Mouse (Mus musculus) intestine, embryonic 15.5 days (tissue): Measurements from ENCODE around the gene Ano1. TPM values are rescaled to one million over a fixed set of nuclear protein-coding genes. Genes with fewer than 3 reads are reported as not detected.

ENCODE experiments used
- ATAC-seq: fragments of 200-750 bp; cut with Nextera tagmentation; 2 replicates; pipeline ENCODE4 v1.8.0; 2017; ENCODE audit warnings: moderate TSS enrichment, moderate library complexity
- H3K27ac ChIP-seq: fragments of 300-500 bp; sonication (generic); 2 replicates; pipeline ENCODE4 v1.5.1; 2015; ENCODE audit warnings: mild to moderate bottlenecking, inconsistent platforms
- H3K27me3 ChIP-seq: fragments of 300-500 bp; sonication (generic); replicated peaks from 2 replicates; pipeline ENCODE4 v1.6.1; 2015; ENCODE audit warnings: inconsistent platforms
- H3K36me3 ChIP-seq: fragments of 300-500 bp; sonication (generic); 2 replicates; pipeline ENCODE4 v1.6.1; 2015; ENCODE audit warnings: inconsistent platforms
- H3K4me1 ChIP-seq: fragments of 300-500 bp; sonication (generic); replicated peaks from 2 replicates; pipeline ENCODE4 v1.6.1; 2015; ENCODE audit warnings: inconsistent platforms
- H3K4me2 ChIP-seq: fragments of 300-500 bp; sonication (generic); replicated peaks from 2 replicates; pipeline ENCODE4 v1.6.1; 2015; ENCODE audit warnings: mild to moderate bottlenecking, inconsistent platforms
- H3K4me3 ChIP-seq: fragments of 300-500 bp; sonication (generic); replicated peaks from 2 replicates; pipeline ENCODE4 v1.5.1; 2015; ENCODE audit warnings: inconsistent platforms
- H3K9ac ChIP-seq: fragments of 300-500 bp; sonication (generic); 2 replicates; pipeline ENCODE4 v1.6.1; 2015; ENCODE audit warnings: inconsistent platforms
- H3K9me3 ChIP-seq: fragments of 300-500 bp; sonication (generic); 2 replicates; pipeline ENCODE4 v1.6.1; 2016; ENCODE audit warnings: inconsistent platforms
- WGBS: fragments of 180-500 bp; shearing (Covaris S2); methylation state at CpG from one replicate; pipeline ENCODE4 v1.1.7; 2015; 5-methylcytosine and 5-hydroxymethylcytosine counted together
- polyA plus RNA-seq: library from polyadenylated mRNA; unstranded; fragments of >200 nt; fragmentation: Nextera tagmentation; extraction: Ambion mirVana; gene quantifications from 2 replicates; pipeline ENCODE4 v1.2.1, GENCODE M21; 2015

Ano1 gene
- polyA plus RNA-seq, 1 experiment from 2014 or later, result 27.8 TPM

GRCm38 (mm10) chr7:144738357-144738798 lies 13.4 kb downstream of the Ano1 start:
- ATAC-seq, result peak; percentile 34; the same call in 1 of the 2 replicates
- Histone ChIP-seq H3K4me3 (peak overlapping the region; percentile 43), H3K9me3 (no peaks in the 10 kb centered on the region), H3K9ac (peak overlapping the region; percentile 56), H3K27ac (peak overlapping the region; percentile 58), H3K4me1 (peaks cover 38% of the 10 kb centered on the region), H3K4me2 (peak overlapping the region; percentile 89), H3K27me3 (no peaks in the 10 kb centered on the region), H3K36me3 (no peaks in the 10 kb centered on the region)
- WGBS, result 2% methylated on average over 33 of the region's 33 CpGs

DNA sequence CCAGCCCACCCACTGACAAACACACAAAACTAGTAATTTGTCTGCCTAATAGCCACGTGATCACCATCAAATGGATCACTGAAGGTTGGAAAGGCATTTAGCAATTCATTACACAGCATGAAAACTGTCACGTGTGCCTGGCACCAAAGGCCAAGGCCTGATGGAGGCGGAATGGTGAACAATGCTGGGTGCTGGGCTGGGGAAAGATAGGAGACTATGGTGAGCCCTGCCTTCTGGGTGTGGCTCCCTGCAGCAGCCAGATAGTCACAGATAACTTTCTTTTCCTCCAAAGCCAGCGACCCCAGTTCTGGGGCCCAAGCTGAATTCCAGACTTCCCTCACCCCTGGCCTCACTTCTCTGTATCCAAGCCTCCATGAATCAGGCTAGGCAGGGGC lies 19.9 kb downstream of the Ano1 start:
- Histone ChIP-seq H3K27ac (no peak overlapping the region), H3K4me2 (no peak overlapping the region), H3K4me1 (peaks cover 2% of the 10 kb centered on the region; the same call in 1 of the 2 replicates), H3K27me3 (no peaks in the 10 kb centered on the region), H3K9me3 (no peaks in the 10 kb centered on the region), H3K36me3 (no peaks in the 10 kb centered on the region), H3K4me3 (no peak overlapping the region), H3K9ac (no peak overlapping the region)
- WGBS, result 38% methylated on average over 4 of the region's 4 CpGs
- ATAC-seq, result peak; percentile 87

DNA sequence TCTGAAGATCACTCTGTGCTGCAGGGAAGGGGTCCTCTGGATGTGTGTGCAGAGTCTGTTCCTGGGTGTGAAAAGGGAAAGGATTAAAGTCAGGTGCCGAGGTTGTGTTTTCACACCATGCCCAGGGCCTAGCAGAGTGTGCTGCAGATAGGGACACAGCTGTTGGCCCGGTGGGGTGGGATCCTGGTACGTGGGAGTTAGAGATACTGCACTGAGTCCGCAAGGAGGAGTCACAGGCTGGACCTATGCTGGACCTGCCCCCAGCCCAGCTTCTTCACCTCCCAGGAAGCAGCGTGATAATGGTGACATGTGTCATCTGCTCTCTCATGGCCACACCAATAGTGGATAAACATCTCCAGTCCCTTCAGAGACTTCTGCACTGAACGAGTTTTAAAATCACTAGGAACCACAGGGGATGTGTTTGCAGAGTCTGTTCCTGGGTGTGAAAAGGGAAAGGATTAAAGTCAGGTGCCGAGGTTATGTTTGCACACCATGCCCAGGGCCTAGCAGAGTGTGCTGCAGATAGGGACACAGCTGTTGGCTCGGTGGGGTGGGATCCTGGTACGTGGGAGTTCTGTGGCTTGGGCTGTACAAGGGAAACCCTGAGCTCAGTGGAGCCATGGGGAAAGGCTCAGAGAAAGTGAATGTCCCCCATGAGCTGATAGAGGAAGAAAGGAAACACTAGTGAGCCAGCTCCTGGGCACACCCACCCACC lies 20.4 kb downstream of the Ano1 start:
- no peaks in the 10 kb centered on the region; the same call in 1 of the 2 replicates for H3K4me1 ChIP-seq
- H3K36me3 ChIP-seq, result no peaks in the 10 kb centered on the region
- H3K4me2 ChIP-seq, result no peak overlapping the region
- peak; percentile 76 for ATAC-seq
- no peak overlapping the region for H3K9ac ChIP-seq
- WGBS, result 56% methylated on average over 9 of the region's 9 CpGs
- H3K9me3 ChIP-seq, result no peaks in the 10 kb centered on the region
- H3K27me3 ChIP-seq, result no peaks in the 10 kb centered on the region
- H3K4me3 ChIP-seq, result no peak overlapping the region
- no peak overlapping the region for H3K27ac ChIP-seq

DNA sequence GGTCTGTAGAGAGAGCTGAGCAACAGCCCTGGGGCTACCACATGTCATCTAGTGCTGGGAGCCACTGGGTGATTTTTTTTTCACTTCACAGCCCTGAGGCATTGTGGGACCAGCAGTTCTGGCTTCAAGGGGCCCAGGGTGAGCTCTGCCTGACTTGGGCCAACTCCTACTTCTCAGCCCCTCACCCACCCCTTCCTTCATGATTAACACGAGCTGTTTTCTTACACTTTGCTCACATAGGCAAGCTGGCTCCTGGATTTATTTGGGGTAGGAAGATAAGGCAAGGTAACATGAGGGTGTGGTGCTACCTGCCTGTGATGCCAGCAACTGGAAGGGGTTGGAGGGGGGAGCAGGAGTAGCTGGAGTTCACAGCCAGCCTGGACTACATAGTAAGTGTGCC lies 27.5 kb downstream of the Ano1 start:
- H3K9me3 ChIP-seq, result no peaks in the 10 kb centered on the region
- no peak overlapping the region for H3K27ac ChIP-seq
- H3K9ac ChIP-seq, result no peak overlapping the region
- peak; percentile 56 for ATAC-seq
- no peaks in the 10 kb centered on the region for H3K36me3 ChIP-seq
- 28% methylated on average over 1 of the region's 1 CpGs for WGBS
- H3K4me1 ChIP-seq, result no peaks in the 10 kb centered on the region
- no peak overlapping the region for H3K4me3 ChIP-seq
- H3K27me3 ChIP-seq, result no peaks in the 10 kb centered on the region
- no peak overlapping the region for H3K4me2 ChIP-seq

DNA sequence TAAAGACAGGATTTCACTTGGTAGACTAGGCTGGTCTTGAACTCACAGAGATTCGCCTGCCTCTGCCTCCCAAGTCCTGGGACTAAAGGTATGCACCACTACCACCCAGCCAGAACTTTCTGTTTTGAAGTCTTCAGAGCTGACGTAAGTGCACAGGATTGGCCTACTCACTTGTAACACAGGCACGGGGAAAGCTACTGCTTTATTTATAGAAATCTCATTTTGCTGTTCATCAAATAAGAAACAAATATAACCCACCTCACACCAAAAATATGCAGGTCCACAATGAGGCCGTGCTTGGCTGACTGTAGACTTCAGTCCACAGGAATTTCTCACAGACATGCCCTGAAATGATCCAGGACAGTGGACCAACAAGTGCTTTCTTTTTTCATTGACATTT lies 31.8 kb downstream of the Ano1 start:
- Histone ChIP-seq H3K27ac (no peak overlapping the region), H3K4me1 (no peaks in the 10 kb centered on the region), H3K36me3 (no peaks in the 10 kb centered on the region), H3K9ac (no peak overlapping the region), H3K4me3 (no peak overlapping the region), H3K9me3 (no peaks in the 10 kb centered on the region), H3K27me3 (no peaks in the 10 kb centered on the region), H3K4me2 (no peak overlapping the region)
- ATAC-seq, result no peak
- 65% methylated on average over 4 of the region's 4 CpGs for WGBS

- Histone ChIP-seq H3K9me3 (no peaks in the 10 kb centered on the region), H3K27ac (no peak overlapping the region), H3K4me1 (no peaks in the 10 kb centered on the region), H3K36me3 (no peaks in the 10 kb centered on the region), H3K4me2 (no peak overlapping the region), H3K4me3 (no peak overlapping the region), H3K9ac (no peak overlapping the region), H3K27me3 (no peaks in the 10 kb centered on the region)
- no peak for ATAC-seq
- 83% methylated on average over 5 of the region's 5 CpGs for WGBS
These were observed 34.0 kb downstream of the Ano1 start for GRCm38 (mm10) chr7:144717736-144718135.

DNA sequence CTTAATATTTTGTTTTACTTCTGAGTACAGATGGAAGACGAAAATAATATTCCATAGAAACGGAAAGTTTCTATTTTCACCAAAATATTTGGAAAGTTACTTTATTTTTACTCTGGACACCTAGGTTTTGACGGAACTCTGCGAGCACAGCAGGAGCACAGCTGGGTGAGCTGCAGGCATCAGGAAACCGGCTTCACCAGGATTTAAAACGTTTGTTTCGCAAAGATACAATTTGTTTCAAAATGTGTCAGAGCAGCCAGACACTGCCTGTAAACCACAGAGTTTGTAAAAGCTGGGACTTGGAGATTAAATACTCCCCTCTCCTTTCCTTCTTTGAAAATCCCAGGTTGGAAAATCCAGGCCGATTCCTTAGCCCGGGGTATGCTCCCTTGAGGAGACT lies 53.9 kb downstream of the Ano1 start:
- H3K27me3 ChIP-seq, result no peaks in the 10 kb centered on the region
- H3K4me1 ChIP-seq, result no peaks in the 10 kb centered on the region
- ATAC-seq, result no peak
- 52% methylated on average over 9 of the region's 9 CpGs for WGBS
- no peaks in the 10 kb centered on the region for H3K9me3 ChIP-seq
- H3K4me2 ChIP-seq, result no peak overlapping the region
- no peak overlapping the region for H3K4me3 ChIP-seq
- H3K27ac ChIP-seq, result no peak overlapping the region
- H3K9ac ChIP-seq, result no peak overlapping the region
- H3K36me3 ChIP-seq, result no peaks in the 10 kb centered on the region

DNA sequence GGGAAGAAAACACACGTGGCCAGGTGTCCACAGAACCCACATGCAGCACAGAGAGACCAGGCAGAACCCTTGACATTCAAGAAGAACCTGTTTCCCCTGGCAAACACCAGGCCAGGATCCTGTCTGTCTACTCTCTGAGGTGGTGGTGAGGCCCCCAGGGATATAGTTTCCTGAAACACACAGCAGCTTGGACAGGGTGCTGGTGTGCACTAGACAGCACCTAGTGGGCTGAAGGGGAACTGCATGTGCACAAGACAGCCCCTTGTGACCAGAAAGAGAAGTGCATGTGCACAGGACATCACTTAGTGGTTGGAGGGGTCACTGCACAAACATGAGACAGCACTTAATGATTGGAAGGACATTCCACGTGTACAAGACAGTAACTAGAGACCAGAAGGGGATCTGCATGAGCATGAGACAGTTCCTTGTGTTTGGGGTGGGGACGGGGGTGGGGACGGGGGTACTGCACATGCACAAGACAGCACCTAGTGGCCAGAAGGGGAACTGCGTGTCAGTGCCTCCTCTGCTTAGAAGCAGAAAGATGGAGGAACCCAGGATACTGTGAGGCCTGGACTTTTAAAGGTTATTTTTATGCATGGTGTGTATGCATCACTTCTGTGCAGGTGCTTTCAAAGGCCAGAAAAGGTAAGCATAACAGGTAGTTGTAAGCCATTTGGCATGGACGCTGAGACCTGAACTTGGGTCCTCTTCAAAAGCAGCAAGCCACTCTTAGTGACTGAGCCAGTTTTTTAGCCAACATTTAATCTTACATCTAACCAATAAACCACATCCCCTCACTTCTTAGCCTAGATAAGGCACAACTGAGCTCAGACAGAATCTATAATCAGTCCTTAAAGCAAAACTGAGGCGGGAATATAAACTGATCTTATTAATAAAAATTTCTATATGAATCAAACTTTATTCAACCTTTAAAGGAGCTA lies 54.7 kb downstream of the Ano1 start:
- whole genome bisulfite sequencing, result 71% methylated on average over 7 of the region's 7 CpGs
- no peak for ATAC-seq

GRCm38 (mm10) chr7:144689855-144690254 lies 61.9 kb downstream of the Ano1 start:
- Histone ChIP-seq H3K36me3 (no peaks in the 10 kb centered on the region), H3K4me2 (no peak overlapping the region), H3K27me3 (no peaks in the 10 kb centered on the region), H3K4me1 (peaks cover 13% of the 10 kb centered on the region), H3K27ac (peak overlapping the region; percentile 58), H3K9me3 (no peaks in the 10 kb centered on the region), H3K4me3 (no peak overlapping the region), H3K9ac (no peak overlapping the region)
- WGBS, result 24% methylated on average over 2 of the region's 2 CpGs
- ATAC-seq, result peak; percentile 72

More for the DNA sequence above, 54.7 kb downstream of the Ano1 start:
- Histone ChIP-seq H3K27me3 (no peaks in the 10 kb centered on the region), H3K4me1 (no peaks in the 10 kb centered on the region), H3K27ac (no peak overlapping the region), H3K4me3 (no peak overlapping the region), H3K9me3 (no peaks in the 10 kb centered on the region), H3K4me2 (no peak overlapping the region), H3K36me3 (no peaks in the 10 kb centered on the region), H3K9ac (no peak overlapping the region)

GRCm38 (mm10) chr7:144689136-144689535 lies 62.6 kb downstream of the Ano1 start:
- no peak for ATAC-seq

GRCm38 (mm10) chr7:144687663-144688381 lies 64.0 kb downstream of the Ano1 start:
- Histone ChIP-seq H3K27me3 (no peaks in the 10 kb centered on the region), H3K4me2 (no peak overlapping the region), H3K4me1 (peaks cover 15% of the 10 kb centered on the region), H3K9ac (no peak overlapping the region), H3K27ac (no peak overlapping the region), H3K4me3 (no peak overlapping the region), H3K9me3 (no peaks in the 10 kb centered on the region), H3K36me3 (no peaks in the 10 kb centered on the region)
- WGBS, result 93% methylated on average over 2 of the region's 2 CpGs
- ATAC-seq, result no peak

More at GRCm38 (mm10) chr7:144689136-144689535, 62.6 kb downstream of the Ano1 start:
- no peak overlapping the region for H3K4me2 ChIP-seq
- H3K9ac ChIP-seq, result no peak overlapping the region
- no peaks in the 10 kb centered on the region for H3K27me3 ChIP-seq
- no peaks in the 10 kb centered on the region for H3K9me3 ChIP-seq
- 36% methylated on average over 7 of the region's 7 CpGs for WGBS
- peak overlapping the region; percentile 58 for H3K27ac ChIP-seq
- peaks cover 15% of the 10 kb centered on the region for H3K4me1 ChIP-seq
- no peaks in the 10 kb centered on the region for H3K36me3 ChIP-seq
- no peak overlapping the region for H3K4me3 ChIP-seq

- H3K9me3 ChIP-seq, result no peaks in the 10 kb centered on the region
- WGBS, result 42% methylated on average over 4 of the region's 4 CpGs
- no peak overlapping the region for H3K27ac ChIP-seq
- H3K9ac ChIP-seq, result no peak overlapping the region
- H3K4me1 ChIP-seq, result peaks cover 13% of the 10 kb centered on the region
- no peak for ATAC-seq
- H3K36me3 ChIP-seq, result no peaks in the 10 kb centered on the region
- no peak overlapping the region for H3K4me3 ChIP-seq
- no peak overlapping the region for H3K4me2 ChIP-seq
- no peaks in the 10 kb centered on the region for H3K27me3 ChIP-seq
These were observed 66.8 kb downstream of the Ano1 start for GRCm38 (mm10) chr7:144684947-144685346.
